Mouse (Mus musculus) forelimb bud, embryonic 11.5 days (tissue): ENCODE measurements at regions not wholly inside any gene's neighbourhood (a gene's known extent, or its start where the extent isn't known, plus 50 kb on each side); places are given as distances from the start of the nearest gene placed in this dataset.
"Not testable (repeated sequence)": the region's sequence is repeated elsewhere in the genome, so short reads cannot be mapped to it uniquely, and the experiment has no call there.

Experiments used
- DNase-seq: peaks from one replicate; pipeline ENCODE4 v3.0.0-alpha.2; 2012; ENCODE audit warnings: low read depth, low spot score

DNA sequence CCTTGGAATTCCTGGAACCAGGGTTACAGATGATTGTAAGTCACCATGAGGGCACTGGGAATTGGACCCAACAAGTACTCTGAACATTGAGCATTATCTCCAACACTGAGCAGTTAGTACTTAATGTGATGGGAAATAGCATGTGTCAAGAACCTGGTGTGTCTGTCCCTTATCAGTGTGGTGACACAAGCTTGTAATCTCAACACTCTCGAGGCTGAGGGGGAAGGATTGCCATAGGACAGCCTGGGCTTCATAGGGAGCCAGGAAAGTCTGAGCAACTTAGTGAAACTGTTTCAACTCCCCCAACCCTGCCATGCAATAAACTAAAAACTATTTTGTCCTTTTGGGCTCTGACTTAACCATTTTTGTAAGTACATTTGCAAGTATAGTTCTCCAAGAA is 100.0 kb downstream of the Wdr20rt start:
- no peak for DNase-seq

- no peak for DNase-seq
Observed at GRCm38 (mm10) chr12:65328532-65328931, 103.2 kb downstream of the Wdr20rt start.

DNA sequence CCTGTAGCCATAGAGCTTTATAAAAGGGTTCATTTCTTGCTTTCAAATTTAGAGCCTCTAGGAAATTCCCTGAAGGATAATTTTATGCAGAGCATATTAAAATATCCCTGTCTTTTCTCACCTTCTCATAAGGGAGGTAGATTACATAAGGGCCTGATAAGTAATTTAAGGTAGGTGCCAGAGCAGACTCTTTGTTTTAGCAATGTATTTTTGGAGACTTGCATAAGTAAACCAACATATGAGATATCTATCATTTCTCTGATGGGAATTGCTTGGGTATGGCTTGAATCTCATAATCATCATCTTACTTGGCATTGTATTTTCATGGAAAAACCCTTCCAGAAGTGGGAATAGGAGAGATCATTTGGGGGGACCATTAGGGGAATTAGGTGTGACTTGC is 104.4 kb downstream of the Wdr20rt start:
- DNase-seq, result no peak

DNA sequence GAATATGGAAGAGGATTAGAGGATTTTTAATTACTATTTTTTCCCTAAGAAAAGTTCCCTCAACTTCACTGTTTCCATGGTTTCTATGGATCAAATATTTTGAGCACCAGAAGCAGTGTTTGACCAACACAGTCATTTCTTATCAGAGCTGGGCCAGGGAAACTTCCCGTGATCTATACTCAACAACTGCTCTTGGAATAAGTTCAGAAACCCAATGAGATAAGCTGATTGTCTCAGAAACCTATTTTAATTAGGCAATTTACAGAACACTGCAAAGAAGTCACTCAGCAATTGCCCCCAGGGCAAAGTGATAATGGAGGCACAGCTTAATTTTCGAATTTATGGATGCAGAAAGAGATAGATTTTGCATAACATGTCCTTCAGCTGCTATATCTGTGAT is 114.7 kb downstream of the Wdr20rt start:
- no peak for DNase-seq

DNA sequence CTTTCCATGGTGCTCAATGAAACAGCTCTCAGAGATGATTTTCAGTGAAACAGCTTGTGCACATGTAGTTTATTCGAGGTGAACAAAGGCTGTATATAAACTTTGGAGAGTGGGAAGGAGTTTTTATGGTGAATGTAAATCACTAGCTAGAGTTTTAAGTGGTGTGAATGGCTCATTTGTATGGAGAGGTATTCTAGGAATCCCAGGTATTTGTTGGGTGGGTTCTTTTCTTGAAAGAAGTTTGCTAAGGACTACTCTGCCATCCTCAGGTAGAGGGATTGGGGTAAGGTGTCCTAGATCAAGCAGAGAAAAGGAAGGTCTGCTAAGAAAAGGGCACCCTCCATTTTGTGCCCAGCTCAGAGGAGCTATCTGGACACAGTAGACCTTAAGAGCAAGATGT is 121.9 kb downstream of the Wdr20rt start:
- DNase-seq, result peak; percentile 6

- no peak for DNase-seq
Observed at GRCm38 (mm10) chr12:65349535-65349934, 124.2 kb downstream of the Wdr20rt start.

GRCm38 (mm10) chr12:65364179-65364578 is 138.9 kb downstream of the Wdr20rt start:
- no peak for DNase-seq

- DNase-seq, result no peak
Observed at GRCm38 (mm10) chr12:65367334-65367733, 142.0 kb downstream of the Wdr20rt start.

- no peak for DNase-seq
Observed at GRCm38 (mm10) chr12:65367866-65368419, 142.6 kb downstream of the Wdr20rt start.

GRCm38 (mm10) chr12:65371650-65372049 is 146.3 kb downstream of the Wdr20rt start:
- no peak for DNase-seq

DNA sequence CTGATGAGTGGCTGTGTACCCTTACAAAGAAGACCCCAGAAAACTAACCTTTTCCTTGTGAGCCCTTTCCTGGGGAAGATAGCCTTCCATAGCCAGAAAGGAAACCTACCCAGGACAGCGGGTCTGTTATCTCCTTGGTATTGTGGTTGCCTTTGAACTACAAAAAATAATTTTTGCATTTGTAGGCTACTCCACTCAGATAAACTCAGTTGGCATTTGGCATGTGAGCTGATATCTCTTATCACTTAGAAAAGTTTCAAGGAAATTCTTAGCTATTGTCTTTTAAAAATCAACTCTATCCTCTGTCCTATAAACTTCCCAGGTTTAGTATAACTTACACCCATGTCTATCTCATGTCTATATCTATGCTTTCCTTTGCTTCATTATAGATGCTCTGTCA is 154.0 kb downstream of the Wdr20rt start:
- DNase-seq, result no peak

- DNase-seq, result no peak
Observed at GRCm38 (mm10) chr12:65382118-65382791, 156.9 kb downstream of the Wdr20rt start.

DNA sequence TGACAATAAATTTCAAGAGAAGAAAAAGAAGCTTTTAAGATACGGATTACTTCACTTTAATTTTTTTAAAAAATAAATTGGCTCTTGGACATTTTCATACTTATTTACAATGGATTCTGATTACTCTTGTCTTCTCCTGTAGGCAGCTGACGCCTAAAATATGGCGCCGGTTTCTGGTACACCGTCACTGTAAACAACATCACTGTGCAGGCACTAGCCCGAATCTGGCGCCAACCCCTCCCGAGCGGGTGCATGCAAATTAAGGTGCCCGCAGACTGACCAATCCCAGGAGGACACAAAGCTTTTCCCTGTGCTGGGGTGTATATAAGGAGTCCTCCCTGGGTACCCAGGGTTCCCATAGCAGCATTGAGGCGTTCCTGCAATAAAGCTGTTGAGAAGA is 157.5 kb downstream of the Wdr20rt start:
- not testable (repeated sequence) for DNase-seq

DNA sequence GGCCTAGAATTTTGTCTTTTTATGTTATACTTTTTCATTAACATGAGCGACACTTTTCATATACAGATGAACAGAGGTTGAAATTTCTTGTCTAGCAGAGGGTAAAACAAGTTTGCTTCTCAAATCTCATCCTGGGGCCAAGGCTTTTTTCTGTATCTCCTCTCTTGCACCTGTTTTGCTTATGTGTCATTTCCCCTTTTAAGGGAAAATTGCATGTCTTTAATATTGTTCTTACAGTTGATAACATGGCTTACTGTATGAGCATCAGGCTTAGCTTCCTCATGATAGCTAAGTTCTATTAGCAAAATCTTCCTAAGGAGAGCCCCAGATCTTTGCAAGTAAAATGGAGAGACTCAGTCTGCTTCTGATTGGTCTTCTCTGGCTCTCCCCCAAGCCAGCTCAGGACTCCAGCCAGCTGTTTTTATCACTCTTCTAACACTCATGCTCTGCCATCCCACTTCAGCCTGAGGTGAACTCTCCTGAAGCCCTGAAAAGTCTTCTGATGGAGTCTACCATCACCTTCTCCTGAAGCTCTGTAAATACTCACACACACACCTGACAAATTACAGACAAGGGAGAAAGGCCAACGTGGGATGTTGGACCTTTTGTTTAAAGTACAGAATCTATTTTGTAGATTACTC is 160.8 kb downstream of the Wdr20rt start:
- DNase-seq, result no peak

DNA sequence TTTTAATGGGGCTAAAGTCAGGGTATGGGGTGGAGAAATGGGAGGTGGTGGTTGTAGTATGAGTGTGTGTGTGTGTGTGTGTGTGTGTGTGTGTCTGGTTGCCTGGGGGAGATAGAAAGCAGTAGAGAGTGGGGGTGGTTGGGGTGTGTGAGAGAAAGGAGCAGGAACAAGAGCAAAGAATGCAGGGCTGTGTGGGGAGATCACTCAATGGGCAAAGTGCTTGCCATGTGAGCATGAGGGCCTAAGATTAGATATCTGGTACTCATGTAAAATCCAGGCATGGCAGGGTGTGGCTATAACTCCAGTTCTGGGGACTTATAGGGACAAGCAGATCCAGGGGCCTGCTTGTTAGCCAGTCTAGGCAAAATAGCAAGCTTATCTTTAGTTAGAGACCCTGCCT is 161.7 kb downstream of the Wdr20rt start:
- no peak for DNase-seq

GRCm38 (mm10) chr12:65389512-65389911 is 164.2 kb downstream of the Wdr20rt start:
- no peak for DNase-seq

DNA sequence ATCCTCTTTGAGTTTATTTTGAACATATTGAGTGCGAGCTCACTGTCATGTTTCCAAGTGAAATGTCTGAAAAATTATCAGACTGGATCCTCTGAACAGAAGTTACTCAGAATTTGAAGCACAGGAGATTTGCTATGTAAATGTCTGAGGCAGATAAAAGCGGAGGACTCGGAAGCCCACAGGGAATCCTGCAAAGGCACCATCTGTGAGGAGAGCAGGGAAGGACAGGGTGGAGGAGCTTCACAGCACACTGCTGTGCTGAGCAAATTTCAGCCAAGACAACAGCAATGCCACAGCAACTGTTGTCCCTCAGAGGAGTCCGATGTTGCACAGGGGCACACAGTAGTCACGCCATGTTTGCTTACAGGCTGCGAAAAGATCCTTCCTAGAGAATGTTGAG is 165.0 kb downstream of the Wdr20rt start:
- no peak for DNase-seq

DNA sequence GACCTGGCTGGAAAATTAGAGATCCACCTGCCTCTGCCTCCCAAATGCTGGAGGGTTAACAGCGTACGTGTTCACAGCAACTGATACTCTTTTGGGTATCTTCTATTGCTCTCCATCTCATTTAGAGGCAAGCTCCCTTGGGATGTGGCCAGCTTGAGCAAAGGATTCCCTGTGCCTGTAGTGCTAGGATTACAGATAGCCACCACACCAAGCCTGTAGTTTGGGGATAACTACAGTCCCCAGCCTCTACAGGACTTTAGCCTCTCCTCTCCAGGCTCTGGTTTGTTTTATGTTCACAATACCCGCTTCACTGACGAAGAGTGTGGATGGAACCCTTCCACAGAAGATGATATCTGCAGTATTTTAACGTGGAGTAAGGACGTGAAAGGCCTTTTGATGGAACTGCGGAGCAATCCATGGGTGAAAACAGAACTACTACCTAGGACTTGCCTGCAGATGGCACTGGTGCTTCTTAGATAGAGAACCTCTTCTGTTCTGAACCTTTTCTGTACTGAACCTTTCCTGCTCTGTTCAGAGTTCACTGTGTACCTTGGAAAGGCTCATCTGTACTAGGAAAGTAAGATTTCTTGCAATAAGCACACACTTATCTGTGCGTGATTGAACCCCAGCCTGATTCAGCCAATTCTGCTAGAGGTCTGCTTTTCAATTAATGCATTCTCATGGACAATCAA is 176.6 kb downstream of the Wdr20rt start:
- DNase-seq, result peak; percentile 35

GRCm38 (mm10) chr12:65403124-65403523 is 177.8 kb downstream of the Wdr20rt start:
- DNase-seq, result no peak

DNA sequence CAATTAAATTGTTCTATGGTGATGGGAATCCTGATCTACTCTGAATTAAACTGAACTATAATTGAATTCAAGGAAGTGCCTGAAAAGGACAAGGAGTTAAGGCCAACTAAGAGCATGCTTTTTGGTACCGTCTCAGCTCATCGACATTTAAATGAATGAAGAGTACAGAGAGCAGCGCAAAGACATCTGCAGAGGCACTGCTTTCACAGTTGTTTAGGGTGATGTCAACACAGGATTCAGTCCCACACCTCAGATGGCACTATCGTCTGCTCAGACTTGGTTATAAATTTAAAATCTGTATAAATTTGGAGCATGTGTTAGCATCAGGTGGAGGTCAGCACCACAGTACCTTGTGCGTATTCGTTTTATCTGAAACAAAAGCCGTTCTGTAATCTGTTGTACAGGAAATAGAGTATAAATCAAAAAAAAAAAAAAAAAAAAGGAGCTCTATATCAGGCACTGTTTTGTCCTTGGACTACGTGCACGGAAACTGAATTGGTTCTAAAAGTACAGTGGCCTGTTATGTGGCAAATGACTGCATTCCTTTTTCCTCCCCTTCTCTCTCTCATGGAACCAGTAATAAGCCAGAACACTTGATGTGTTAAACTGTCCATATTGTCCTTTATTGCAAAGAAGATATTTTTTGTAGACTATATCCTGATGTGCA is 187.8 kb downstream of the Wdr20rt start:
- DNase-seq, result no peak

DNA sequence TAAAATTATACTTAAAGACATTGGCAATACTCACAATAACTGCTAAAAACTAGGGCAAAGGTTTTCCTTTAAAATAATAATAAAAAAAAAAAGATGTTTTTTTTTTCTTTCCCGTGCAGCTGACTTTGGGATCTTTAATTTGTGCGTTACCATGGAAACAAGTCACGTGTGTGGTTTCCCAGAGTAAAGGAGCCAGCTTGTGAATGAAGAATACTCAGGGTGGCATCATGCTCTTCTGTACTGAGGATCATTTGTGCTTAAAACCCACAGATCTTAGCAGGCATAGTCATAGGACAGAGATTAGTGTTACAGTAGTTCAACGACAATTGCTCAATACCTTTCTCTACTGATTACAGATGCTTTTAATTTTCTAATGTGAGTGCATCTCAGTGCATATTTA is 189.1 kb downstream of the Wdr20rt start:
- DNase-seq, result no peak

DNA sequence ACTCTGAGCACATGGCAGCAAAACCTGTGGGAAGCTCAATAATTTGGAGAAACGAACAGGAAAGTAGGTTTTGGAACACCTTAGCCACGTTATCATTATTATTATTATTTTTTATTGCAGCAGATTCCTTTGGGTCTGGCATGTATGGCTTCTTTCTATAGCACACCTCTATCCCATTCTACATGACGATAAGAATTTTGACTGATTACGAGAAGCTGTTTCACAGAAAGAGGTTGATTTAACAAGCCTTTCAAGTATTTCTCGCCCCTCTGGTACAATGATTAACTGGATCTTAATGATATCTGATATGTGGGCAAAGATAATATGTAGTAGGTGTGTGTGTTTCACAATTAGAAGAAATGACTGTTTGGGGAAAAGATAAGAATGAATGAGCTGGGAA is 191.6 kb downstream of the Wdr20rt start:
- DNase-seq, result no peak
